ENCODE assay signal across 8 mouse cellular contexts in genomic region chr2:162931674-162932650, GRCm38 (mm10). TPM values are rescaled to one million over a fixed set of nuclear protein-coding genes. Genes with fewer than 3 reads are reported as not detected.
DNase-seq lines count a peak whose midpoint lies in the region; ATAC-seq and TF ChIP-seq lines count a peak whose summit lies in the region.

No protein-coding gene starts in this region.

- H3K79me2 ChIP-seq in MEL (ENCODE audit: control insufficient read depth, insufficient read depth, low read length, poor library complexity), result peaks cover 26% of the 10 kb centered on the region

- peak overlapping the region; percentile 94 to 99 for H3K4me3 ChIP-seq in MEL (ENCODE audit: control insufficient read depth in 1 of 2, insufficient read depth in 1 of 2, low read depth in 2 of 2, low read length in 2 of 2)
- H3K4me3 ChIP-seq in forebrain, postnatal 0 days (ENCODE audit: low read depth, low read length), result peak overlapping the region; percentile 100
- peak overlapping the region; percentile 99 for H3K4me3 ChIP-seq in lung, postnatal 0 days (ENCODE audit: low read depth, low read length)
- H3K4me3 ChIP-seq in thymus, adult 2 months (ENCODE audit: control insufficient read depth, insufficient read depth, low read length), result peak overlapping the region; percentile 90

- peak; percentile 89 for DNase-seq in MEL (ENCODE audit: low read depth, low spot score)
- peak; percentile 84 for DNase-seq in cerebellum, adult 11-12 months
- peak; percentile 80 for DNase-seq in forebrain, postnatal 0 days
- peak; percentile 67 to 81 for DNase-seq in heart, postnatal 36 days
- peak; percentile 38 to 57 for DNase-seq in layer of hippocampus, adult 8-10 months (ENCODE audit: low spot score in 2 of 2)
- peak; percentile 79 for DNase-seq in lung, postnatal 0 days (ENCODE audit: low spot score)
- peak; percentile 24 for DNase-seq in ovary, adult 18-20 months (ENCODE audit: low spot score)
- DNase-seq in thymus, adult 2 months, result peak; percentile 61

- peaks cover 0 to 22% of the 10 kb centered on the region in 2 experiments for H3K4me1 ChIP-seq in MEL (ENCODE audit: control insufficient read depth in 1 of 2, insufficient read depth in 2 of 2, low read length in 2 of 2)
- H3K4me1 ChIP-seq in forebrain, postnatal 0 days (ENCODE audit: insufficient read depth), result peaks cover 8% of the 10 kb centered on the region; the same call in 1 of the 2 replicates
- H3K4me1 ChIP-seq in lung, postnatal 0 days (ENCODE audit: insufficient read depth, low read depth, low read length), result peaks cover 4% of the 10 kb centered on the region; the same call in 1 of the 2 replicates
- H3K4me1 ChIP-seq in thymus, adult 2 months (replicated peaks; ENCODE audit: control insufficient read depth, insufficient read depth, low read length), result peaks cover 4% of the 10 kb centered on the region

- WGBS in forebrain, postnatal 0 days, result under 1% methylated on average over 71 of the region's 103 CpGs
- under 1% methylated on average over 53 of the region's 103 CpGs for WGBS in lung, postnatal 0 days
- under 1% methylated on average over 103 of the region's 103 CpGs for WGBS in thymus, adult 2 months

- peaks cover 35 to 39% of the 10 kb centered on the region in 2 experiments for H3K36me3 ChIP-seq in MEL (ENCODE audit: control insufficient read depth in 1 of 2, insufficient read depth in 2 of 2, low read length in 2 of 2)
- H3K36me3 ChIP-seq in forebrain, postnatal 0 days (ENCODE audit: insufficient read depth), result peaks cover 26% of the 10 kb centered on the region
- H3K36me3 ChIP-seq in lung, postnatal 0 days (ENCODE audit: insufficient read depth, low read length), result peaks cover 3% of the 10 kb centered on the region; the same call in 1 of the 2 replicates
- H3K36me3 ChIP-seq in thymus, adult 2 months (ENCODE audit: control insufficient read depth, insufficient read depth, low read length), result peaks cover 42% of the 10 kb centered on the region

- H3K27ac ChIP-seq in MEL (ENCODE audit: control insufficient read depth, low read depth, low read length), result peak overlapping the region; percentile 91
- peak overlapping the region; percentile 99 for H3K27ac ChIP-seq in forebrain, postnatal 0 days (ENCODE audit: low read depth, low read length)
- H3K27ac ChIP-seq in lung, postnatal 0 days (ENCODE audit: low read length), result peak overlapping the region; percentile 98
- H3K27ac ChIP-seq in thymus, adult 2 months (ENCODE audit: control insufficient read depth, insufficient read depth, low read length), result peak overlapping the region; percentile 68; the same call in 1 of the 2 replicates

- TF ChIP-seq CTCF in MEL (IDR thresholded peaks at IDR 0.05 in 2 of 3, conservative IDR thresholded peaks at IDR 0.05 in 1 of 3; ENCODE audit: control insufficient read depth in 1 of 3, insufficient read depth in 1 of 3, low read depth in 2 of 3, low read length in 3 of 3, poor library complexity in 1 of 3, severe bottlenecking in 1 of 3), result no peak
- TF ChIP-seq CTCF in forebrain, postnatal 0 days (IDR thresholded peaks at IDR 0.05; ENCODE audit: low read depth), result no peak
- TF ChIP-seq CTCF in lung, postnatal 0 days (IDR thresholded peaks at IDR 0.05), result no peak
- no peak for TF ChIP-seq CTCF in thymus, adult 2 months (IDR thresholded peaks at IDR 0.05; ENCODE audit: borderline replicate concordance, control insufficient read depth, extremely low read depth, insufficient read depth, low read length, poor library complexity)

- no peak for TF ChIP-seq EP300 in MEL (IDR thresholded peaks at IDR 0.05; ENCODE audit: low read depth in 1 of 2, low read length in 2 of 2)
- TF ChIP-seq EP300 in lung, postnatal 0 days (IDR thresholded peaks at IDR 0.05), result no peak

- H3K9me3 ChIP-seq in MEL (replicated peaks; ENCODE audit: insufficient read depth, low read length), result no peaks in the 10 kb centered on the region
- H3K9me3 ChIP-seq in forebrain, postnatal 0 days (ENCODE audit: low read length), result no peaks in the 10 kb centered on the region
- H3K9me3 ChIP-seq in lung, postnatal 0 days (ENCODE audit: low read length), result no peaks in the 10 kb centered on the region

- intact Hi-C loops in heart, postnatal 36 days (cut with DNase I), result loop anchor here (2.0 to 5.0 kb wide), 2 partner anchors 85 to 485 kb away; partner anchors contain the start of gene Ift52

- H3K27me3 ChIP-seq in MEL (ENCODE audit: control insufficient read depth in 1 of 2, insufficient read depth in 2 of 2, low read length in 2 of 2), result no peaks in the 10 kb centered on the region
- no peaks in the 10 kb centered on the region for H3K27me3 ChIP-seq in forebrain, postnatal 0 days (ENCODE audit: insufficient read depth, low read length)
- 0 out of 2 replicates have a peak, but pooled peaks cover 8% of the 10 kb centered on the region for H3K27me3 ChIP-seq in lung, postnatal 0 days (replicated peaks; ENCODE audit: insufficient read depth, low read length)
- H3K27me3 ChIP-seq in thymus, adult 2 months (ENCODE audit: control insufficient read depth, insufficient read depth, low read length), result no peaks in the 10 kb centered on the region; the same call in 1 of the 2 replicates

- TF ChIP-seq POLR2A in MEL (IDR thresholded peaks at IDR 0.05; ENCODE audit: control insufficient read depth in 1 of 2, insufficient read depth in 1 of 2, low read depth in 1 of 2, low read length in 2 of 2, poor library complexity in 1 of 2), result peak; percentile 37 to 49; a peak in 3 of 4 replicates
- TF ChIP-seq POLR2A in thymus, adult 2 months (IDR thresholded peaks at IDR 0.05; ENCODE audit: control insufficient read depth, extremely low read depth, insufficient read depth, low read length, poor library complexity), result no peak

- no peak for TF ChIP-seq RAD21 in MEL (IDR thresholded peaks at IDR 0.05; ENCODE audit: low read depth, low read length)

- peak overlapping the region; percentile 82 for H3K4me2 ChIP-seq in forebrain, postnatal 0 days (ENCODE audit: low read depth)
- peak overlapping the region; percentile 79 for H3K4me2 ChIP-seq in lung, postnatal 0 days (replicated peaks; ENCODE audit: low read depth, low read length)

- H3K9ac ChIP-seq in MEL (ENCODE audit: control insufficient read depth, low read depth, low read length, poor library complexity, severe bottlenecking), result peak overlapping the region; percentile 100
- peak overlapping the region; percentile 100 for H3K9ac ChIP-seq in forebrain, postnatal 0 days
- peak overlapping the region; percentile 100 for H3K9ac ChIP-seq in lung, postnatal 0 days (replicated peaks; ENCODE audit: low read depth)

- peak; percentile 57 for ATAC-seq in forebrain, postnatal 0 days
- peak; percentile 71 for ATAC-seq in lung, postnatal 0 days

TF ChIP-seq in MEL, 35 proteins besides CTCF, POLR2A, EP300 and RAD21 (continues in another document):
- TF ChIP-seq SIN3A (IDR thresholded peaks at IDR 0.05; ENCODE audit: low read length) (peak; percentile 61), CHD1 (IDR thresholded peaks at IDR 0.05; ENCODE audit: low read depth, low read length) (no peak), MYC (IDR thresholded peaks at IDR 0.05; ENCODE audit: low read depth, low read length) (peak; percentile 53), POLR2AphosphoS5 (IDR thresholded peaks at IDR 0.05; ENCODE audit: borderline replicate concordance, low read depth, low read length) (no peak), MEF2A (IDR thresholded peaks at IDR 0.05; ENCODE audit: extremely low read depth, insufficient replicate concordance, low read depth, low read length, poor library complexity, severe bottlenecking) (no peak), ELF1 (IDR thresholded peaks at IDR 0.05; ENCODE audit: low read depth, low read length) (no peak), TAL1 (IDR thresholded peaks at IDR 0.05; ENCODE audit: low read length) (no peak), NRF1 (IDR thresholded peaks at IDR 0.05; ENCODE audit: insufficient read depth, low read depth, low read length, poor library complexity, severe bottlenecking) (no peak), MAZ (IDR thresholded peaks at IDR 0.05; ENCODE audit: low read depth, low read length) (0 out of 2 replicates have a peak, but pooled peaks have one; percentile 15), MXI1 (IDR thresholded peaks at IDR 0.05; ENCODE audit: low read depth, low read length) (no peak; the same call in 1 of the 2 replicates), ZKSCAN1 (IDR thresholded peaks at IDR 0.05; ENCODE audit: low read depth, low read length) (no peak)

RNA-seq across cellular contexts. Expression of gene Srsf6, which starts 0.6 kb away (rescaled TPM):
- total RNA-seq in MEL (2012; rRNA removed), result 155 and 173 TPM in 2 replicates
- 100 to 1,000 TPM in 1 of 2 experiments, 10 to 100 TPM in 1; 69.2 to 284 TPM for polyA plus RNA-seq in MEL (2012; ENCODE audit: insufficient read depth in 1 of 2, insufficient read length in 2 of 2, low read depth in 1 of 2, low replicate concordance in 2 of 2, missing spikeins in 1 of 2)
- total RNA-seq in forebrain, postnatal 0 days (2014; rRNA removed), result 121 and 146 TPM in 2 replicates
- polyA plus RNA-seq in forebrain, postnatal 0 days (2015; fragmentation: Nextera tagmentation; extraction: Ambion mirVana), result 110 and 133 TPM in 2 replicates
- total RNA-seq in heart, postnatal 36 days (2021), result 10 to 100 TPM; 61.0 to 63.7 TPM
- 100 to 1,000 TPM in 3 of 4 experiments, 10 to 100 TPM in 1; 91.5 to 133 (median 110) TPM for total RNA-seq in layer of hippocampus, adult 8-10 months (2022)
- polyA plus RNA-seq in lung, postnatal 0 days (2015; fragmentation: Nextera tagmentation; extraction: Ambion mirVana), result 59.2 and 77.6 TPM in 2 replicates
- polyA plus RNA-seq in thymus, adult 2 months (2012; rRNA removed), result 194 and 237 TPM in 2 replicates

RNA-seq across cellular contexts. Expression of gene L3mbtl1, which starts 11.3 kb away (rescaled TPM):
- total RNA-seq in MEL (2012; rRNA removed), result 0.04 and 0.20 TPM in 2 replicates
- under 1 TPM in 1 of 2 experiments, not detected in 1; 0.31 TPM for polyA plus RNA-seq in MEL (2012; ENCODE audit: insufficient read depth in 1 of 2, insufficient read length in 2 of 2, low read depth in 1 of 2, low replicate concordance in 2 of 2, missing spikeins in 1 of 2)
- 6.5 and 10.4 TPM in 2 replicates for total RNA-seq in forebrain, postnatal 0 days (2014; rRNA removed)
- 1.6 and 3.4 TPM in 2 replicates for polyA plus RNA-seq in forebrain, postnatal 0 days (2015; fragmentation: Nextera tagmentation; extraction: Ambion mirVana)
- total RNA-seq in heart, postnatal 36 days (2021), result not detected
- 10 to 100 TPM; 10.9 to 18.5 (median 12.1) TPM for total RNA-seq in layer of hippocampus, adult 8-10 months (2022)
- polyA plus RNA-seq in lung, postnatal 0 days (2015; fragmentation: Nextera tagmentation; extraction: Ambion mirVana), result not detected in 2 replicates
- 0.19 and 0.36 TPM in 2 replicates for polyA plus RNA-seq in thymus, adult 2 months (2012; rRNA removed)

RNA-seq across cellular contexts. Expression of gene Sgk2, which starts 55.2 kb away (rescaled TPM):
- total RNA-seq in MEL (2012; rRNA removed), result not detected in 2 replicates
- polyA plus RNA-seq in MEL (2012; ENCODE audit: insufficient read depth in 1 of 2, insufficient read length in 2 of 2, low read depth in 1 of 2, low replicate concordance in 2 of 2, missing spikeins in 1 of 2), result not detected
- 0.15 TPM in 1 of 2 replicates, not detected in the other for total RNA-seq in forebrain, postnatal 0 days (2014; rRNA removed)
- 0.05 and 0.25 TPM in 2 replicates for polyA plus RNA-seq in forebrain, postnatal 0 days (2015; fragmentation: Nextera tagmentation; extraction: Ambion mirVana)
- not detected for total RNA-seq in heart, postnatal 36 days (2021)
- total RNA-seq in layer of hippocampus, adult 8-10 months (2022), result 1 to 10 TPM in 2 of 4 experiments, under 1 TPM in 2; 0.77 to 1.9 (median 1.3) TPM
- polyA plus RNA-seq in lung, postnatal 0 days (2015; fragmentation: Nextera tagmentation; extraction: Ambion mirVana), result 0.05 and 0.08 TPM in 2 replicates
- polyA plus RNA-seq in thymus, adult 2 months (2012; rRNA removed), result 0.22 and 0.24 TPM in 2 replicates

Comparison
In these comparisons a context has a peak if more than half of its experiments do, and no peak if none do; other contexts are left out.
1. Peak in every context shown above with its lines: DNase-seq, ATAC-seq, H3K4me3 ChIP-seq and H3K27ac ChIP-seq.
2. DNase-seq: peak in every context shown above with its lines; median percentile 89 in MEL; 84 in cerebellum, adult 11-12 months; 80 in forebrain, postnatal 0 days; 79 in lung, postnatal 0 days; 74 in heart, postnatal 36 days; 61 in thymus, adult 2 months; 48 in layer of hippocampus, adult 8-10 months; 24 in ovary, adult 18-20 months.